Mouse (Mus musculus) forebrain, embryonic 16.5 days (tissue): ENCODE measurements around the gene Serpina12. TPM values are rescaled to one million over a fixed set of nuclear protein-coding genes. Genes with fewer than 3 reads are reported as not detected.

Experiments
- ATAC-seq: fragments of 200-750 bp; cut with Nextera tagmentation; 2 replicates; pipeline ENCODE4 v1.8.0; 2017; ENCODE audit warnings: mild to moderate bottlenecking, moderate library complexity
- H3K27ac ChIP-seq: fragments of 300-500 bp; sonication (generic); 2 replicates; pipeline ENCODE4 v1.5.1; 2014; ENCODE audit warnings: low read length, control low read depth
- H3K27me3 ChIP-seq: fragments of 300-500 bp; sonication (generic); replicated peaks from 2 replicates; pipeline ENCODE4 v1.6.1; 2014; ENCODE audit warnings: low read length; ENCODE audit not compliant: control insufficient read depth, insufficient read depth
- H3K36me3 ChIP-seq: fragments of 300-500 bp; sonication (generic); 2 replicates; pipeline ENCODE4 v1.6.1; 2014; ENCODE audit not compliant: control insufficient read depth, insufficient read depth
- H3K4me1 ChIP-seq: fragments of 300-500 bp; sonication (generic); replicated peaks from 2 replicates; pipeline ENCODE4 v1.6.1; 2014; ENCODE audit warnings: low read length; ENCODE audit not compliant: control insufficient read depth, insufficient read depth
- H3K4me2 ChIP-seq: fragments of 300-500 bp; sonication (generic); 2 replicates; pipeline ENCODE4 v1.6.1; 2014; ENCODE audit warnings: mild to moderate bottlenecking, low read length, control low read depth
- H3K4me3 ChIP-seq: fragments of 300-500 bp; sonication (generic); replicated peaks from 2 replicates; pipeline ENCODE4 v1.5.1; 2014; ENCODE audit warnings: mild to moderate bottlenecking, low read length, control low read depth
- H3K9ac ChIP-seq: fragments of 300-500 bp; sonication (generic); replicated peaks from 2 replicates; pipeline ENCODE4 v1.6.1; 2014; ENCODE audit warnings: low read depth, low read length, control low read depth
- H3K9me3 ChIP-seq: fragments of 300-500 bp; sonication (generic); 2 replicates; pipeline ENCODE4 v1.6.1; 2016; ENCODE audit warnings: low read length; ENCODE audit not compliant: control insufficient read depth
- WGBS: fragments of 180-500 bp; shearing (Covaris S2); extraction: QIAGEN DNeasy Blood & Tissue Kit; methylation state at CpG from one replicate; pipeline ENCODE4 v1.1.7; 2014; 5-methylcytosine and 5-hydroxymethylcytosine counted together
- polyA plus RNA-seq: library from polyadenylated mRNA; unstranded; fragments of >200 nt; fragmentation: Nextera tagmentation; extraction: Ambion mirVana; gene quantifications from 2 replicates; pipeline ENCODE4 v1.2.1, GENCODE M21; 2015

Gene Serpina12
- polyA plus RNA-seq, 1 experiment from 2014 or later, result not detected

- Histone ChIP-seq H3K9me3 (no peaks in the 10 kb centered on the region), H3K27me3 (no peaks in the 10 kb centered on the region), H3K36me3 (no peaks in the 10 kb centered on the region), H3K4me1 (no peaks in the 10 kb centered on the region), H3K4me2 (no peak overlapping the region), H3K9ac (no peak overlapping the region), H3K27ac (no peak overlapping the region), H3K4me3 (no peak overlapping the region)
- WGBS, result 38% methylated on average over 5 of the region's 5 CpGs
- ATAC-seq, result no peak
These were observed 48.8 kb downstream of the Serpina12 start for GRCm38 (mm10) chr12:103995292-103996072.

GRCm38 (mm10) chr12:103992945-103993344 is 51.3 kb downstream of the Serpina12 start:
- 82% methylated on average over 7 of the region's 7 CpGs for WGBS
- H3K9me3 ChIP-seq, result no peaks in the 10 kb centered on the region
- H3K9ac ChIP-seq, result no peak overlapping the region
- H3K4me3 ChIP-seq, result no peak overlapping the region
- ATAC-seq, result no peak
- H3K4me2 ChIP-seq, result no peak overlapping the region
- H3K27me3 ChIP-seq, result no peaks in the 10 kb centered on the region
- no peaks in the 10 kb centered on the region for H3K36me3 ChIP-seq
- H3K4me1 ChIP-seq, result no peaks in the 10 kb centered on the region
- H3K27ac ChIP-seq, result no peak overlapping the region

- no peaks in the 10 kb centered on the region for H3K9me3 ChIP-seq
These were observed 54.4 kb downstream of the Serpina12 start, which contains the start of gene Serpina11 for GRCm38 (mm10) chr12:103989857-103990256. Gene Serpina11 (minus strand): TSS chr12:103989957.

GRCm38 (mm10) chr12:103989514-103989767 is 54.8 kb downstream of the Serpina12 start:
- no peaks in the 10 kb centered on the region for H3K9me3 ChIP-seq
- H3K36me3 ChIP-seq, result no peaks in the 10 kb centered on the region
- no peaks in the 10 kb centered on the region for H3K27me3 ChIP-seq
- no peak overlapping the region for H3K9ac ChIP-seq
- ATAC-seq, result no peak
- no peak overlapping the region for H3K4me2 ChIP-seq
- H3K4me3 ChIP-seq, result no peak overlapping the region
- H3K27ac ChIP-seq, result no peak overlapping the region
- WGBS, result 75% methylated on average over 2 of the region's 2 CpGs
- no peaks in the 10 kb centered on the region for H3K4me1 ChIP-seq

More at GRCm38 (mm10) chr12:103989857-103990256, 54.4 kb downstream of the Serpina12 start, which contains the start of gene Serpina11:
- no peaks in the 10 kb centered on the region for H3K4me1 ChIP-seq
- no peak for ATAC-seq
- no peak within 1 kb of the TSS for H3K27ac ChIP-seq
- WGBS, result 89% methylated on average over 6 of the region's 6 CpGs
- no peak within 1 kb of the TSS for H3K9ac ChIP-seq
- H3K36me3 ChIP-seq, result no peaks in the 10 kb centered on the region
- no peak within 1 kb of the TSS for H3K4me2 ChIP-seq
- H3K27me3 ChIP-seq, result no peaks in the 10 kb centered on the region
- H3K4me3 ChIP-seq, result no peak within 1 kb of the TSS

GRCm38 (mm10) chr12:103988754-103989513 is 55.3 kb downstream of the Serpina12 start:
- H3K9ac ChIP-seq, result no peak overlapping the region
- no peak overlapping the region for H3K4me3 ChIP-seq
- no peak overlapping the region for H3K4me2 ChIP-seq
- ATAC-seq, result no peak
- no peak overlapping the region for H3K27ac ChIP-seq
- WGBS, result 69% methylated on average over 14 of the region's 14 CpGs
- H3K4me1 ChIP-seq, result no peaks in the 10 kb centered on the region
- H3K36me3 ChIP-seq, result no peaks in the 10 kb centered on the region
- no peaks in the 10 kb centered on the region for H3K27me3 ChIP-seq
- H3K9me3 ChIP-seq, result no peaks in the 10 kb centered on the region

- ATAC-seq, result no peak
- Histone ChIP-seq H3K27ac (no peak overlapping the region), H3K4me2 (no peak overlapping the region), H3K4me3 (no peak overlapping the region), H3K36me3 (no peaks in the 10 kb centered on the region), H3K9me3 (no peaks in the 10 kb centered on the region), H3K9ac (no peak overlapping the region), H3K4me1 (no peaks in the 10 kb centered on the region), H3K27me3 (no peaks in the 10 kb centered on the region)
- 65% methylated on average over 5 of the region's 5 CpGs for WGBS
These were observed 58.4 kb downstream of the Serpina12 start for GRCm38 (mm10) chr12:103985868-103986267.

- no peaks in the 10 kb centered on the region for H3K4me1 ChIP-seq
- H3K4me2 ChIP-seq, result no peak overlapping the region
- no peak overlapping the region for H3K27ac ChIP-seq
- no peaks in the 10 kb centered on the region for H3K27me3 ChIP-seq
- no peaks in the 10 kb centered on the region for H3K36me3 ChIP-seq
- no peak for ATAC-seq
- H3K9me3 ChIP-seq, result no peaks in the 10 kb centered on the region
- no peak overlapping the region for H3K9ac ChIP-seq
- no peak overlapping the region for H3K4me3 ChIP-seq
- 68% methylated on average over 4 of the region's 4 CpGs for WGBS
These were observed 59.3 kb downstream of the Serpina12 start for GRCm38 (mm10) chr12:103984935-103985334.

- 74% methylated on average over 7 of the region's 7 CpGs for WGBS
- H3K9ac ChIP-seq, result no peak overlapping the region
- H3K4me3 ChIP-seq, result no peak overlapping the region
- H3K9me3 ChIP-seq, result no peaks in the 10 kb centered on the region
- no peaks in the 10 kb centered on the region for H3K4me1 ChIP-seq
- peak; percentile 84 for ATAC-seq
- no peaks in the 10 kb centered on the region for H3K36me3 ChIP-seq
- no peaks in the 10 kb centered on the region for H3K27me3 ChIP-seq
- peak overlapping the region; percentile 63 for H3K27ac ChIP-seq
- H3K4me2 ChIP-seq, result no peak overlapping the region
These were observed 62.4 kb downstream of the Serpina12 start for GRCm38 (mm10) chr12:103981646-103982360.
